In genomic region chr4:58942942-58943341, GRCm38 (mm10) we compare ENCODE assay signal across 8 mouse cellular contexts. TPM values are rescaled to one million over a fixed set of nuclear protein-coding genes. Genes with fewer than 3 reads are reported as not detected.
DNase-seq lines count a peak whose midpoint lies in the region; ATAC-seq and TF ChIP-seq lines count a peak whose summit lies in the region.

No protein-coding gene starts in this region.

- intact Hi-C loops in heart, postnatal 36 days (cut with DNase I) = no loop called here

- no peak for ATAC-seq in heart, embryonic 11.5 days (replicated peaks; ENCODE audit: insufficient number of reproducible peaks, low FRiP score, low TSS enrichment)
- ATAC-seq in forebrain, postnatal 0 days = no peak; the same call in 1 of the 2 replicates
- ATAC-seq in liver, postnatal 0 days = no peak

- no peak for TF ChIP-seq EP300 in liver, postnatal 0 days (IDR thresholded peaks at IDR 0.05; ENCODE audit: low read depth)

- peak overlapping the region; percentile 91 for H3K4me2 ChIP-seq in heart, embryonic 11.5 days
- peak overlapping the region; percentile 79 for H3K4me2 ChIP-seq in forebrain, postnatal 0 days (ENCODE audit: low read depth)
- H3K4me2 ChIP-seq in liver, postnatal 0 days (ENCODE audit: low read depth, low read length) = peak overlapping the region; percentile 96

- H3K27ac ChIP-seq in heart, embryonic 11.5 days (ENCODE audit: low read depth, low read length) = no peak overlapping the region
- H3K27ac ChIP-seq in forebrain, postnatal 0 days (ENCODE audit: low read depth, low read length) = 0 out of 2 replicates have a peak overlapping the region, but pooled peaks have one; percentile 15
- no peak overlapping the region for H3K27ac ChIP-seq in liver, postnatal 0 days (ENCODE audit: low read depth)

- no peak for TF ChIP-seq CTCF in E14TG2a.4 (conservative IDR thresholded peaks at IDR 0.05; ENCODE audit: low read length)
- TF ChIP-seq CTCF in forebrain, postnatal 0 days (IDR thresholded peaks at IDR 0.05; ENCODE audit: low read depth) = no peak
- no peak for TF ChIP-seq CTCF in liver, postnatal 0 days (IDR thresholded peaks at IDR 0.05; ENCODE audit: low read depth)

- no peaks in the 10 kb centered on the region; the same call in 1 of the 2 replicates for H3K4me1 ChIP-seq in heart, embryonic 11.5 days (ENCODE audit: control insufficient read depth, insufficient read depth, low read length)
- peaks cover 6% of the 10 kb centered on the region for H3K4me1 ChIP-seq in E14TG2a.4 (replicated peaks; ENCODE audit: low read depth, low read length)
- no peaks in the 10 kb centered on the region for H3K4me1 ChIP-seq in forebrain, postnatal 0 days (ENCODE audit: insufficient read depth)
- H3K4me1 ChIP-seq in liver, postnatal 0 days (ENCODE audit: insufficient read depth) = peaks cover 13% of the 10 kb centered on the region

- peak overlapping the region; percentile 79 for H3K4me3 ChIP-seq in heart, embryonic 11.5 days (ENCODE audit: low read depth, low read length)
- H3K4me3 ChIP-seq in E14TG2a.4 (replicated peaks; ENCODE audit: low read length) = peak overlapping the region; percentile 87
- H3K4me3 ChIP-seq in forebrain, postnatal 0 days (ENCODE audit: low read depth, low read length) = peak overlapping the region; percentile 67
- peak overlapping the region; percentile 67 for H3K4me3 ChIP-seq in liver, postnatal 0 days (ENCODE audit: low read depth, low read length)

- 66% methylated on average over 4 of the region's 4 CpGs for WGBS in heart, embryonic 11.5 days (ENCODE audit: insufficient replicate concordance)
- WGBS in forebrain, postnatal 0 days = 77% methylated on average over 4 of the region's 4 CpGs
- 74% methylated on average over 4 of the region's 4 CpGs for WGBS in liver, postnatal 0 days (ENCODE audit: insufficient replicate concordance)

- peak overlapping the region; percentile 73; the same call in 1 of the 2 replicates for H3K9ac ChIP-seq in heart, embryonic 11.5 days (ENCODE audit: low read depth, low read length)
- H3K9ac ChIP-seq in forebrain, postnatal 0 days = peak overlapping the region; percentile 70
- peak overlapping the region; percentile 55; the same call in 1 of the 2 replicates for H3K9ac ChIP-seq in liver, postnatal 0 days (replicated peaks)

- peaks cover 12% of the 10 kb centered on the region; the same call in 1 of the 2 replicates for H3K27me3 ChIP-seq in heart, embryonic 11.5 days (ENCODE audit: control insufficient read depth, insufficient read depth, low read length)
- peaks cover 54% of the 10 kb centered on the region for H3K27me3 ChIP-seq in E14TG2a.4 (ENCODE audit: insufficient read depth, low read length)
- no peaks in the 10 kb centered on the region for H3K27me3 ChIP-seq in forebrain, postnatal 0 days (ENCODE audit: insufficient read depth, low read length)
- peaks cover 12% of the 10 kb centered on the region; the same call in 1 of the 2 replicates for H3K27me3 ChIP-seq in liver, postnatal 0 days (ENCODE audit: insufficient read depth, low read length)

- DNase-seq in heart, postnatal 36 days = no peak
- no peak for DNase-seq in forebrain, postnatal 0 days
- no peak for DNase-seq in liver, postnatal 0 days
- DNase-seq in right cerebral cortex, postnatal 10 days (ENCODE audit: low spot score in 2 of 2) = no peak
- DNase-seq in right cerebral cortex, adult 2 months (ENCODE audit: low spot score in 2 of 2) = no peak
- no peak for DNase-seq in adrenal gland, adult 2 months

- no peaks in the 10 kb centered on the region for H3K9me3 ChIP-seq in heart, embryonic 11.5 days (replicated peaks; ENCODE audit: control insufficient read depth, low read length)
- H3K9me3 ChIP-seq in E14TG2a.4 (ENCODE audit: low read length) = peaks cover 10% of the 10 kb centered on the region
- no peaks in the 10 kb centered on the region for H3K9me3 ChIP-seq in forebrain, postnatal 0 days (ENCODE audit: low read length)
- H3K9me3 ChIP-seq in liver, postnatal 0 days (ENCODE audit: low read length) = no peaks in the 10 kb centered on the region

- H3K36me3 ChIP-seq in heart, embryonic 11.5 days (ENCODE audit: control insufficient read depth, insufficient read depth, low read length) = no peaks in the 10 kb centered on the region
- H3K36me3 ChIP-seq in E14TG2a.4 (ENCODE audit: insufficient read depth, low read length) = no peaks in the 10 kb centered on the region
- H3K36me3 ChIP-seq in forebrain, postnatal 0 days (ENCODE audit: insufficient read depth) = no peaks in the 10 kb centered on the region
- no peaks in the 10 kb centered on the region for H3K36me3 ChIP-seq in liver, postnatal 0 days (replicated peaks; ENCODE audit: insufficient read depth, low read length)

RNA-seq across cellular contexts. Expression of gene Zkscan16, which starts 0.5 kb away (rescaled TPM):
- polyA plus RNA-seq in heart, embryonic 11.5 days (2014; fragmentation: Nextera tagmentation; extraction: Ambion mirVana) = 0.20 and 0.49 TPM in 2 replicates
- total RNA-seq in heart, postnatal 36 days (2021) = not detected
- 3.7 and 5.6 TPM in 2 replicates for total RNA-seq in forebrain, postnatal 0 days (2014; rRNA removed)
- 0.44 and 1.5 TPM in 2 replicates for polyA plus RNA-seq in forebrain, postnatal 0 days (2015; fragmentation: Nextera tagmentation; extraction: Ambion mirVana)
- polyA plus RNA-seq in liver, postnatal 0 days (2015; fragmentation: Nextera tagmentation; extraction: Ambion mirVana) = 0.06 TPM in 1 of 2 replicates, not detected in the other
- total RNA-seq in adrenal gland, adult 2 months (2021) = 1 to 10 TPM; 3.1 to 3.5 TPM
- polyA plus RNA-seq in adrenal gland, adult 2 months (2012; rRNA removed) = 0.17 TPM in 1 of 2 replicates, not detected in the other

RNA-seq across cellular contexts. Expression of gene Ecpas, which starts 30.4 kb away (rescaled TPM):
- polyA plus RNA-seq in heart, embryonic 11.5 days (2014; fragmentation: Nextera tagmentation; extraction: Ambion mirVana) = 28.4 and 33.3 TPM in 2 replicates
- total RNA-seq in heart, postnatal 36 days (2021) = 100 to 1,000 TPM; 212 TPM
- total RNA-seq in forebrain, postnatal 0 days (2014; rRNA removed) = 64.5 and 81.6 TPM in 2 replicates
- polyA plus RNA-seq in forebrain, postnatal 0 days (2015; fragmentation: Nextera tagmentation; extraction: Ambion mirVana) = 19.5 and 22.5 TPM in 2 replicates
- polyA plus RNA-seq in liver, postnatal 0 days (2015; fragmentation: Nextera tagmentation; extraction: Ambion mirVana) = 9.1 and 13.0 TPM in 2 replicates
- total RNA-seq in adrenal gland, adult 2 months (2021) = 100 to 1,000 TPM; 132 to 194 TPM
- polyA plus RNA-seq in adrenal gland, adult 2 months (2012; rRNA removed) = 55.6 and 63.9 TPM in 2 replicates

RNA-seq across cellular contexts. Expression of gene Ptgr1, which starts 44.0 kb away (rescaled TPM):
- polyA plus RNA-seq in heart, embryonic 11.5 days (2014; fragmentation: Nextera tagmentation; extraction: Ambion mirVana) = 11.3 and 12.6 TPM in 2 replicates
- total RNA-seq in heart, postnatal 36 days (2021) = 1 to 10 TPM; 3.0 to 5.3 TPM
- total RNA-seq in forebrain, postnatal 0 days (2014; rRNA removed) = 2.0 and 2.8 TPM in 2 replicates
- 3.2 and 3.8 TPM in 2 replicates for polyA plus RNA-seq in forebrain, postnatal 0 days (2015; fragmentation: Nextera tagmentation; extraction: Ambion mirVana)
- polyA plus RNA-seq in liver, postnatal 0 days (2015; fragmentation: Nextera tagmentation; extraction: Ambion mirVana) = 6.4 and 6.8 TPM in 2 replicates
- total RNA-seq in adrenal gland, adult 2 months (2021) = 10 to 100 TPM; 12.1 to 26.9 TPM
- polyA plus RNA-seq in adrenal gland, adult 2 months (2012; rRNA removed) = 2.0 and 2.4 TPM in 2 replicates

RNA-seq across cellular contexts. Expression of gene Dnajc25, which starts 51.9 kb away (rescaled TPM):
- 5.9 and 10.6 TPM in 2 replicates for polyA plus RNA-seq in heart, embryonic 11.5 days (2014; fragmentation: Nextera tagmentation; extraction: Ambion mirVana)
- total RNA-seq in heart, postnatal 36 days (2021) = 10 to 100 TPM; 18.7 to 19.5 TPM
- 4.5 and 5.7 TPM in 2 replicates for total RNA-seq in forebrain, postnatal 0 days (2014; rRNA removed)
- 4.6 and 8.5 TPM in 2 replicates for polyA plus RNA-seq in forebrain, postnatal 0 days (2015; fragmentation: Nextera tagmentation; extraction: Ambion mirVana)
- 12.5 and 13.8 TPM in 2 replicates for polyA plus RNA-seq in liver, postnatal 0 days (2015; fragmentation: Nextera tagmentation; extraction: Ambion mirVana)
- 10 to 100 TPM; 16.8 to 20.5 TPM for total RNA-seq in adrenal gland, adult 2 months (2021)
- polyA plus RNA-seq in adrenal gland, adult 2 months (2012; rRNA removed) = 6.9 and 7.3 TPM in 2 replicates
